Mouse (Mus musculus) kidney, embryonic 16.5 days (tissue): ENCODE measurements around the gene Trim31. TPM values are rescaled to one million over a fixed set of nuclear protein-coding genes. Genes with fewer than 3 reads are reported as not detected.
A peak's percentile ranks its signal among the peaks of the same experiment; 100 is the strongest.
"Not testable (repeated sequence)": the region's sequence is repeated elsewhere in the genome, so short reads cannot be mapped to it uniquely, and the experiment has no call there.

Source experiments
- ATAC-seq: fragments of 200-750 bp; cut with Nextera tagmentation; 2 replicates; pipeline ENCODE4 v1.8.0; 2017; ENCODE audit warnings: moderate TSS enrichment; ENCODE audit not compliant: low FRiP score, low TSS enrichment
- H3K27ac ChIP-seq: fragments of 300-500 bp; sonication (generic); 2 replicates; pipeline ENCODE4 v1.5.1; 2014; ENCODE audit warnings: low read length
- H3K27me3 ChIP-seq: fragments of 300-500 bp; sonication (generic); 2 replicates; pipeline ENCODE4 v1.6.1; 2014; ENCODE audit warnings: low read length, control low read depth, mixed read lengths; ENCODE audit not compliant: insufficient read depth
- H3K36me3 ChIP-seq: fragments of 300-500 bp; sonication (generic); 2 replicates; pipeline ENCODE4 v1.6.1; 2014; ENCODE audit warnings: low read length, control low read depth, mixed read lengths; ENCODE audit not compliant: insufficient read depth
- H3K4me1 ChIP-seq: fragments of 300-500 bp; sonication (generic); 2 replicates; pipeline ENCODE4 v1.6.1; 2014; ENCODE audit warnings: low read length, control low read depth, mixed read lengths; ENCODE audit not compliant: insufficient read depth
- H3K4me2 ChIP-seq: fragments of 300-500 bp; sonication (generic); replicated peaks from 2 replicates; pipeline ENCODE4 v1.6.1; 2014; ENCODE audit warnings: low read depth, low read length
- H3K4me3 ChIP-seq: fragments of 300-500 bp; sonication (generic); 2 replicates; pipeline ENCODE4 v1.5.1; 2014; ENCODE audit warnings: mild to moderate bottlenecking, low read length
- H3K9ac ChIP-seq: fragments of 300-500 bp; sonication (generic); replicated peaks from 2 replicates; pipeline ENCODE4 v1.6.1; 2014; ENCODE audit warnings: low read length
- H3K9me3 ChIP-seq: fragments of 300-500 bp; sonication (generic); 2 replicates; pipeline ENCODE4 v1.6.1; 2016; ENCODE audit warnings: low read length, control low read depth
- WGBS: fragments of 180-500 bp; shearing (Covaris S2); extraction: QIAGEN DNeasy Blood & Tissue Kit; methylation state at CpG from one replicate; pipeline ENCODE4 v1.1.7; 2014; 5-methylcytosine and 5-hydroxymethylcytosine counted together
- polyA plus RNA-seq: library from polyadenylated mRNA; unstranded; fragments of >200 nt; fragmentation: Nextera tagmentation; extraction: Ambion mirVana; gene quantifications from 2 replicates; pipeline ENCODE4 v1.2.1, GENCODE M21; 2015

Trim31 gene
- polyA plus RNA-seq, 1 experiment from 2014 or later, result not detected

DNA sequence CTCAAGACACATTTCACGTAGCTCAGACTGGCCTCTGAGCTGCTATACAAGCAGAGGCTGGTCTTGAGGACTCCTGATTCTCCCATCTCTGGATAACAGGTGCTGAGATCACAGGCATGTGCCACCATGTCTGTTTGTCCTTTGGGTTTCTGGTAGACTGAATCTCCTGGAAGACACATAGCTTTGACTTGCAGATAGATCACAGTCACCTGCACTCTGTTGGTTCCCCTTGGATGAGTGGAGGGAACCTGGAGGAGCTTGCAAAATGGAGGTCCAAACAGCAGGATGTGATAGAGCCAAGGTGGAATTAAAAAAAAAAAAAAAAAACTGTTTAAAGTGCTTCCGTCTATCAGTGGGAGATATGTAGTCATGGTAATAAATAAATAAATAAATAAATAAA lies 29.1 kb upstream of the Trim31 start:
- Histone ChIP-seq H3K9ac (no peak overlapping the region), H3K4me2 (no peak overlapping the region), H3K9me3 (no peaks in the 10 kb centered on the region), H3K27ac (no peak overlapping the region), H3K4me3 (no peak overlapping the region), H3K27me3 (peaks cover 26% of the 10 kb centered on the region), H3K36me3 (no peaks in the 10 kb centered on the region), H3K4me1 (peaks cover 4% of the 10 kb centered on the region; the same call in 1 of the 2 replicates)
- 90% methylated on average over 2 of the region's 2 CpGs for WGBS
- no peak for ATAC-seq

DNA sequence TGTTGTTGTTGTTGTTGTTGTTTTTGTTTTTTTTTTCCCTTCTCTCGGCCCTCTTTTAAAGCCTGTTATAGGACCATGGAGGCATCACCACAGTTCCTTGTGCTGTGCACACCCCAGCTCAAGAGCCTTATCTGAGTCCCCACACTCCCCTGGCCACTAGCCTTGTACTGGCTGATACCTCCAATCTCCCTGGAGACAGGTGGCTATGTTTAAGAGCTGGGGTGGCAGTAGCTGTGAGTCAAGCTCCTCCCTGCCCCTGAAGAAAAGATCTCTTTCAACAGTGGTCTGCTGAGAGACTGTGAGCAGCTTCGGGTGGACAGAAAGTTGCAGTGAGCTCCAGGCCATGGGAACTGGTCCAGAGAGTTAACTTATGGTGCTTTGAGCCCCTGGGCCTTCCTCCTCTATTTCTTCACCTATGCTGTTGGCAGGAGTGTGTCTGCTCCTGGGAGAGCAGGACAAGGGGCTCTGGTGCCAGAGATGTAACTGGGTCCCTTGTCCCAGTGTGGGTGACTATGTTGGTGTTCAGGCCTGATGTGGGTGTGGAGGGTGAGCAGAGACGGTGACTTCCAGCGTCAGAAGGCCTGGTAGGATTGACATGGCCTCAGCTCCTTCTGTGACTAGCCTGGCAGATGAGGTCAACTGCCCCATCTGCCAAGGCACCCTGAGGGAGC lies 28.5 kb upstream of the Trim31 start, which contains the start of gene Trim10:
Gene Trim10, plus strand, starts transcription at position 291 of the 671 bp plus-strand sequence.
- Histone ChIP-seq H3K4me1 (peaks cover 4% of the 10 kb centered on the region; the same call in 1 of the 2 replicates), H3K27ac (no peak within 1 kb of the TSS), H3K4me2 (no peak within 1 kb of the TSS), H3K27me3 (peaks cover 25% of the 10 kb centered on the region), H3K9me3 (no peaks in the 10 kb centered on the region), H3K36me3 (no peaks in the 10 kb centered on the region), H3K4me3 (no peak within 1 kb of the TSS), H3K9ac (no peak within 1 kb of the TSS)
- no peak; the same call in 1 of the 2 replicates for ATAC-seq
- 76% methylated on average over 4 of the region's 4 CpGs for WGBS

DNA sequence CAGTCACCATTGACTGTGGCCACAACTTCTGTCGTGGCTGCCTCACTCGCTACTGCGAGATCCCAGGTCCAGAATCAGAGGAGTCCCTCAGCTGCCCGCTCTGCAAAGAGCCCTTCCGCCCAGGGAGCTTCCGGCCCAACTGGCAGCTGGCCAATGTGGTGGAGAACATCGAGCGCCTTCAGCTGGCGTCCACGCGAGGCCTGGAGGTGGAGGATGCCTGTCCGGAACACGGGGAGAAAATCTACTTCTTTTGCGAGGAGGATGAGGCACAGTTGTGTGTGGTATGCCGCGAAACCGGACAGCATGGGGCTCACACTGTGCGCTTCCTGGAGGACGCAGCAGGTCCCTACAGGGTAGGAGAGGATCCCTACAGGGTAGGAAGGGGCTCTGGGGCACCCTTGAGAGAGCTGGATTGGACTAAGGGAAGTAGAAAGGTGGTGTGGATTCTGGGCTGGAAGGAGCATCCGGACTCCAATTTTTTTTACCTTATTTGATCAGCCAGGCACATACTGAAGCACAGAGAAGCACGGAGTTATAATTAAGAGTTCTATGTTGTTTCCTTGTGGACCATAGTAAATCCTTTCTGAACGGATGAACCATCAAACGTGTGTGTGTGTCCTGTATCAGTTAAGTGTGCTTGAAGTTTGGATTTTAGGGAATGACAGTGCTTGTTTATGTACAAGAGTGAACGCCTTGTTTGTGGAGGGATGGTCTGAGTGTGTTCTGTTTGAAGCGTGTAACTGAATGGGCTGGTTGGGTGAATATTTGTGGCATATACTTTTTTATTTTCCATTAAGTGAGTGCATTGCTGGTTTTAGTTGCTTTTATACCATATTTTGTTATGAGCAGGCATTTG lies 27.7 kb upstream of the Trim31 start:
- WGBS, result 72% methylated on average over 25 of the region's 25 CpGs

DNA sequence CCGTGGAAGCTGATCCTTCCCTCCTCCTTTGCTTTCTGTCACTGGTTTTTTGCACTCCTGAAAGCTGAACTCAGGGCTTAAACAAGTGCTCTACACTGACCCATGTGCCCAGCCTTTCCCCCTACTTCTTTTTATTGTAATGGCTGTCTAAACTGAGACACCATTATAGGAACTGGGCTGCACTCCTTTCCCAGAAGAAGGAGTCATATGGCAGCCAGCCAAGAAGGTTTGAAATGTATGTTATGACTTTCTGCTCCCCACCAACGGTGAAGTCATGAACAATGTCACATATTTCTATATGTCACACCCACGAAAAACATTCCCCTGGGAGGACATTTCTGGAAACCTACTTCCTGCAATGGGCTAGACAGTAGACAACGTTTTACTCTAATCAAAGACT lies 23.3 kb upstream of the Trim31 start:
- Histone ChIP-seq H3K4me2 (no peak overlapping the region), H3K27ac (no peak overlapping the region), H3K27me3 (no peaks in the 10 kb centered on the region), H3K4me3 (no peak overlapping the region), H3K4me1 (no peaks in the 10 kb centered on the region), H3K9ac (no peak overlapping the region), H3K9me3 (no peaks in the 10 kb centered on the region), H3K36me3 (no peaks in the 10 kb centered on the region)
- 54% methylated on average over 4 of the region's 4 CpGs for WGBS
- ATAC-seq, result no peak

More for the DNA sequence above, 27.7 kb upstream of the Trim31 start:
- peaks cover 20% of the 10 kb centered on the region for H3K27me3 ChIP-seq
- peaks cover 4% of the 10 kb centered on the region; the same call in 1 of the 2 replicates for H3K4me1 ChIP-seq
- H3K9ac ChIP-seq, result no peak overlapping the region
- H3K4me3 ChIP-seq, result no peak overlapping the region
- no peak overlapping the region for H3K4me2 ChIP-seq
- no peak overlapping the region for H3K27ac ChIP-seq
- no peaks in the 10 kb centered on the region for H3K36me3 ChIP-seq
- no peak for ATAC-seq
- no peaks in the 10 kb centered on the region for H3K9me3 ChIP-seq

DNA sequence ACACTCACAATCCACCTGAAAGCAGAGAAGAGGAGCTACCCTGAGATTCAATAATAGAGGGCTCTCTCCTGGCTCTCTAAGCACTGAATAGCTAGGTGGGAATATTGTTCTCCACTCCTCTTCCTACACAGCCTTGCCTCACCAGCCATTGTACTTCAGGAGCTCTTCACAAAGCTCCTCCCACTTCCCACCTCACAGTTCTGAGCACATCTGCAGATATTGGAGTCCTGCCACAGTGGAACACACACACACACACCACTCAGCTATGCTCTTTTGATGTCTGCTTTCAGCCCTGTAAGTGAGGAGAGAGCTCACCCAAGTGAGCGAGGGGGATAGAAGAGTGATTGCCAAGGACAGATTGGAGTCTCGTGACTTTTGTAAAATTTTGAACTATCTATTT lies 14.6 kb upstream of the Trim31 start:
- H3K9ac ChIP-seq, result no peak overlapping the region
- H3K27ac ChIP-seq, result no peak overlapping the region
- ATAC-seq, result no peak
- no peaks in the 10 kb centered on the region for H3K27me3 ChIP-seq
- no peaks in the 10 kb centered on the region for H3K9me3 ChIP-seq
- H3K36me3 ChIP-seq, result no peaks in the 10 kb centered on the region
- WGBS, result 76% methylated on average over 2 of the region's 2 CpGs
- H3K4me1 ChIP-seq, result no peaks in the 10 kb centered on the region
- no peak overlapping the region for H3K4me3 ChIP-seq
- no peak overlapping the region for H3K4me2 ChIP-seq

DNA sequence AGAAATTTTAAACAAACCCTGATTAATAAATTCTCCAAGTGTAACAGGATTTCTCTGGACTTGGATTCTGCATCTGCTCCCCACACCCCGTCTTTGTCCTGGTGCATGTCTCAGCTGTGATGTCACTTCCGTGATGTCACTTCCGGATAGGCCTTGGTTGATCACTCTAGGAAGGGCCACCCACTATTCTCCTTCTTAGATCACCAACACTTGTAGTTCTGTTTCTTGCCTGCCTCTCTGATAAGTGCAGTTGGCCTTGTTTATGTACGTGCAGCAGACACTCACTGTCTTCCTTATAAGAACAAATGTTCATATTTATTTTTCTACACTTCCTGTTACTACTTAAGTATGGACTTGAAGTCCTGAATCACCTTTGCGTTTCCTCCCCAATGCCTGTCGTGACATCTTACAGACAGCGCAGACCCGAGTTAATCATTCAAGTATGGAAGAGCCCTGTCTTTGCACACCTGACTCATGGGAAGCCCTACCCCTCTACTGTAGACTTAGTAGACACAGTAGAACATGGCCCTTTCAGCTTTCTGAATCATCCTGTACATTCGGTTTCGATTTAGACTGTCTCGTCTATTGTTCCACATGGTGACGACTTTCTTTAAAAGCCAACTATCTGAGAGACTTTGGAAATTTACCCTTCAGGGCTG lies 12.7 kb upstream of the Trim31 start:
- H3K4me3 ChIP-seq, result no peak overlapping the region
- no peaks in the 10 kb centered on the region for H3K9me3 ChIP-seq
- H3K27ac ChIP-seq, result no peak overlapping the region
- 92% methylated on average over 12 of the region's 12 CpGs for WGBS
- no peak for ATAC-seq
- no peaks in the 10 kb centered on the region for H3K27me3 ChIP-seq
- no peak overlapping the region for H3K4me2 ChIP-seq
- H3K9ac ChIP-seq, result no peak overlapping the region
- no peaks in the 10 kb centered on the region for H3K36me3 ChIP-seq
- no peaks in the 10 kb centered on the region for H3K4me1 ChIP-seq

DNA sequence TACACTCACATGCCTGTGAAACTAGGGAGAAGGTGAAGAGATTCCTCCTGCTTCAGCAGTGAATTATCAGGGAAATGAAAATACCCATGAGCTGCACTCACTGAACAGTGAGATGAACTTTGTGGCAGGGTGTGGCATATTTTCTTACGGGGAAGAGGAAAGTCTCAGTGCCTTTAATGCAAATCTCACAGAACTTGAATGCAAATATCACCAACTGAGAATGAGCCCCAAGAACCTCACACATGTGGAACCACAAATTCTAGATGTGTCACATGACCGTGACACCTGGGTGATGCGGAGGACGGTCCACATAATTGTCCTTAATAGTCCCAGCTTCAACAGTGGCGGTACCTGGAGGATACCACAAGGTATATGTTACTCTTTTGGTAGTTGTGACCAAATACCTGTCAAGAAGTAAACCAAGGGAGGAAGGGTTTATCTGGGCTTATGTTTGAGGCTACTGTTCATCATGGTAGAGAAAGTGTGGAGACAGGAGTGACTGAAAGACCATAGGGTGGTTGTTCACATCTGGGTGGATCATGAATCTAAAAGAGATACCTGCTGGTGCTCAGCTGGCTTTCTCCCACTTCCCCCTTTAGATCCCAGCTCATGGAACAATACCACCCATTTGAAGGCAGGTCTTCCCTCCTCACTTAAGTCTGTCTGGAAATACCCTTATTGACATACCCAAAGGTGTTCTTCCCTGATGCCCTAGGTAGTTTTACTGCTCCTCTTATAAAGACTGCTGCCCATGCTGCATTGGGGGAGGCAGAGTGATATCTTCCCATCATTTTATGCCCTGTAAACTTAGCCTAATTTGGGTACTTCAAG lies 7.6 kb upstream of the Trim31 start, which contains the start of gene Trim40:
Gene Trim40, minus strand, starts transcription at position 51 of the 831 bp plus-strand sequence.
- H3K4me1 ChIP-seq, result no peaks in the 10 kb centered on the region
- ATAC-seq, result no peak
- no peak within 1 kb of the TSS for H3K27ac ChIP-seq
- no peak within 1 kb of the TSS for H3K4me3 ChIP-seq
- no peaks in the 10 kb centered on the region for H3K9me3 ChIP-seq
- WGBS, result 77% methylated on average over 5 of the region's 5 CpGs
- H3K4me2 ChIP-seq, result no peak within 1 kb of the TSS
- H3K36me3 ChIP-seq, result no peaks in the 10 kb centered on the region
- no peaks in the 10 kb centered on the region for H3K27me3 ChIP-seq
- H3K9ac ChIP-seq, result no peak within 1 kb of the TSS

DNA sequence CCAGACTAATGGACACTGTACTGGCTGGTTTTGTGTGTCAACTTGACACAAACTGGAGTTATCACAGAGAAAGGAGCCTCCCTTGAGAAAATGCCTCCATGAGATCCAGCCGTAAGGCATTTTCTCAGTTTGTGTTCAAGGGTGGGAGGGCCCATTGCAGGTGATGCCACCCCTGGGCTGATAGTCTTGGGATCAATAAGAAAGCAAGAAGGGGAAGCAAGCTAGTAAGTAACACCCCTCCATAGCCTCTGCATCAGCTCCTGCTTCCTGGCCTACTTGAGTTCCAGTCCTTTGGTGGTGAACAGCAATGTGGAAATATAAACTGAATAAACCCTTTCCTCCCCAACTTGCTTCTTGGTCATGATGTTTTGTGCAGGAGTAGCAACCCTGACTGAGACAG lies 6.4 kb upstream of the Trim31 start:
- H3K9me3 ChIP-seq, H3K27me3 ChIP-seq, ATAC-seq, H3K27ac ChIP-seq, H3K36me3 ChIP-seq, H3K9ac ChIP-seq, H3K4me3 ChIP-seq, H3K4me2 ChIP-seq, H3K4me1 ChIP-seq: not testable (repeated sequence)
- 88% methylated on average over 1 of the region's 1 CpGs for WGBS

DNA sequence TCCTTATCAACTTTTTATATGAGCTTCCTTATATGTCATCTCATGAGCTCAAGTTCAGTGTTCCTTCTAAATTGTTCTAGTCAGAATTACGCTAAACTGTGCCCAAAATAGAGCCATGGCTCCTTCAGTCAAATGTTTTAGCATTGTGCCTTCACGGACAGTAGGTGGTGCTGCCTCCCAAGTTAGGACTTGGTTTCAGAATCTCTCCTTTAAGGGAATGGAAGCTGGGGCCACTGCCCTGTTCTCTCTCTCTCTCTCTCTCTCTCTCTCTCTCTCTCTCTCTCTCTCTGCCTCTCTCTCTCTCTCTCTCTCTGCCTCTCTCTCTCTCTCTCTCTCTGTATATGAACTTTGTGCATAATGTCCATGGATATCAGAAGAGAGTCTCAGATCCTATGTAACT lies 5.6 kb upstream of the Trim31 start:
- H3K4me2 ChIP-seq, result no peak overlapping the region
- no peaks in the 10 kb centered on the region for H3K4me1 ChIP-seq
- WGBS, result 15% methylated on average over 2 of the region's 2 CpGs
- H3K36me3 ChIP-seq, result no peaks in the 10 kb centered on the region
- no peaks in the 10 kb centered on the region for H3K9me3 ChIP-seq
- H3K27me3 ChIP-seq, result no peaks in the 10 kb centered on the region
- ATAC-seq, result peak; percentile 51; the same call in 1 of the 2 replicates
- H3K27ac ChIP-seq, result no peak overlapping the region
- H3K4me3 ChIP-seq, result no peak overlapping the region
- H3K9ac ChIP-seq, result no peak overlapping the region
